Mouse (Mus musculus): ENCODE results near the gene Cbx1.
"Not testable (repeated sequence)": the region's sequence is repeated elsewhere in the genome, so short reads cannot be mapped to it uniquely, and the experiment has no call there.

The Cbx1 gene

GRCm38 (mm10) chr11:96775063-96775462 is 13.9 kb upstream of the Cbx1 start:
- DNase-seq (ENCODE audit: low spot score in 2 of 2), result no peak

DNA sequence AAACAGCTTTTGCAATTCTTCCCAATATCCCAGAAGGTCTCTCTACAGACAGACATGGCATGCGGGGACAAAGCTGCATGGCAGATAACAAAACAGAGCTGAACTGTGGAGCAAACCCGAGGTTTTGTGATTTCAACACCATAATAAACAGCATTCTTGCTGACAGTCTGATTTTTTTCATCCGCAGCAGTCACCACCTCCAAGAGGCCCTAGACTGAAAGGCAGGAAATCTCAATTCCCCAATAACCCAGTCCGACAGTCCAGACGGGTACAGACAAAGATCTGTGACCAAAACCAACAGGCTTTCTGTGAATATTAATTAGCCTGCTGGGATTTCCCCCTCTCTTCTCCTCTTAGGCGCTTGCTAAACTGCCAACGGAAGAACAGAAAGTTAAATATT is 13.3 kb upstream of the Cbx1 start:
- no peak for DNase-seq (ENCODE audit: low spot score in 2 of 2)

DNA sequence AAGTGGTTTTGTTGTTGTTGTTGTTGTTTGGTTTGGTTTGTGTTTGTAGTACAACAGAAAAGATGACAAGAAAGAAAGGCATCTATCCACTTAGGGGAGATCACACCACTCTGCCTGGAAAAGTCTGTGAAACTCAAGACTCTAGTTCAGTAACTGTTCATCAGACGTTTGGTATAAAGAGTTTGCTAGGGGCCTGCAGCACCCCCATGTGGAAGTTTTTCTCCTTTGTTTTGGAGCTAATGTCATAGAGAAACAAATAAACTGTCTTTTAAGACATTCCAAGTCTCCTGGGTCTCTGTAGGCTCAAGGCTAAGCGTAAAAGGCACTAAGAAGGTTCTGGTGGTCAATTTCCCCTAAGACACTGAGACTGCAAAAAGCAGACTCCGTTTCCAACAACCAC is 12.9 kb upstream of the Cbx1 start:
- no peak for DNase-seq (ENCODE audit: low spot score in 2 of 2)

GRCm38 (mm10) chr11:96776968-96777962 is 11.7 kb upstream of the Cbx1 start, which contains the start of gene Snx11:
Gene Snx11, minus strand, starts transcription at chr11:96777559.
- peak; percentile 98 to 100 for DNase-seq (ENCODE audit: low spot score in 2 of 2)

- not testable (repeated sequence) for DNase-seq (ENCODE audit: low spot score in 2 of 2)
Measured at GRCm38 (mm10) chr11:96778061-96778627, 10.8 kb upstream of the Cbx1 start.

DNA sequence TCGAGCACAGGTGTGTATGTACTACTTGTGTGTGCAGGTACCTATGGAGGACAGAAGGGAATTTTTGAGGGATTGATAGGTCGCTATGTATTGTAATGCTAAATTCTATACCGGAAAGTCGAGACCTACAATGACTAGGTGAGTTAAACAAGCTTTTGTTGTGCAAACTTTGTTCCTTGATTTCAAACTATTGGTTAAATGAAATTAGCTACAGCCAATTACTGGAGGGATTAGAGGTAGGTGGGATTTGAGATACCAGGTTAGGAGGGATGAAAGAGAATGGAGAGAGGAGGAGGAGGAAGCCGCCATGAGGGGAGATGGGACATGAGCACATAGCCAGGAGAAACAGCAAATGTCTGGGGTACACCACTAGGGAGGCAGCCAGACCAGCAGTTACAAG is 8.6 kb upstream of the Cbx1 start:
- DNase-seq (ENCODE audit: low spot score in 2 of 2), result no peak

DNA sequence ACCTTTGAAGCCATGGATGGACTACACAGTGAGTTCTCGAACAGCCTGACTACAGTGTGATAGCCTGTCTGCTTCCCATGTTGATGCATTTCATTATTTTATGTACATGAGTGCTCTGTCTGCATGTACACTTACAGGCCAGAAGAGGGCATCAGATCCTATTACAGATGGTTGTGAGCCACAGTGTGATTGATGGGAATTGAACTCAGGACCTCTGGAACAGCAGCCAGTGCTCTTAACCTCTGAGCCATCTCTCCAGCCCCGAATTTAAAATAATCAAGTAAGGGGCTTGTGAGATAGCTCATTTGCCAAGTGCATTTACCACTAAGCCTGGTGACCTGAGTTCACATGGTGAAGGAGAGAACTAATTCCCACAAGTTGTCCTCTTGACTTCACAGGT is 7.5 kb upstream of the Cbx1 start:
- DNase-seq (ENCODE audit: low spot score in 2 of 2), result no peak

GRCm38 (mm10) chr11:96784847-96785246 is 4.1 kb upstream of the Cbx1 start:
- DNase-seq (ENCODE audit: low spot score in 2 of 2), result peak in 1 of 2 experiments; percentile 47

GRCm38 (mm10) chr11:96786731-96787450 is 2.0 kb upstream of the Cbx1 start:
- DNase-seq (ENCODE audit: low spot score in 2 of 2), result no peak

GRCm38 (mm10) chr11:96789990-96790389 is 1.1 kb downstream of the Cbx1 start:
- DNase-seq (ENCODE audit: low spot score in 2 of 2), result no peak

- DNase-seq (ENCODE audit: low spot score in 2 of 2), result no peak
Measured at GRCm38 (mm10) chr11:96790681-96791080, 1.8 kb downstream of the Cbx1 start.

GRCm38 (mm10) chr11:96795491-96795890 is 6.6 kb downstream of the Cbx1 start:
- DNase-seq (ENCODE audit: low spot score in 2 of 2), result no peak

DNA sequence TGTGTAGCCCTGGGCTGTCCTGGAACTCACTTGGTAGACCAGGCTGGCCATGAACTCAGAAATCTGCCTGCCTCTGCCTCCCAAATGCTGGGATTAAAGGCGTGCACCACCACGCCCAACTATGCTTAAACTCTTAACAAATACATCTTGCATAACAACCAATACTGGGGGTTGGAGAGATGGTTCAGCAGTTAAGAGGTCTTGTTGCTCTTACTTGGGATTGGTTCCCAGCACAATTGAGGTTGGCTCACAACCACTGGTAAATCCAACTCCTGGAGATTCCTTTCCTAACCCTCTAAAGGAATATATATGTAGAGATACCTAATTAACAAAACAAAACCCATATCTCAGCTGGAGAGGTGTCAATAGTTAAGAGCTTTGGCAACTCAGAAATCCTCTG is 7.2 kb downstream of the Cbx1 start:
- DNase-seq (ENCODE audit: low spot score in 2 of 2), result no peak

- DNase-seq (ENCODE audit: low spot score in 2 of 2), result no peak
Measured at GRCm38 (mm10) chr11:96796586-96796985, 7.7 kb downstream of the Cbx1 start.

GRCm38 (mm10) chr11:96799511-96799910 is 10.6 kb downstream of the Cbx1 start:
- DNase-seq (ENCODE audit: low spot score in 2 of 2), result no peak

- no peak for DNase-seq (ENCODE audit: low spot score in 2 of 2)
Measured at GRCm38 (mm10) chr11:96805606-96806005, 16.7 kb downstream of the Cbx1 start.

- no peak for DNase-seq (ENCODE audit: low spot score in 2 of 2)
Measured at GRCm38 (mm10) chr11:96808066-96808465, 19.1 kb downstream of the Cbx1 start.

DNA sequence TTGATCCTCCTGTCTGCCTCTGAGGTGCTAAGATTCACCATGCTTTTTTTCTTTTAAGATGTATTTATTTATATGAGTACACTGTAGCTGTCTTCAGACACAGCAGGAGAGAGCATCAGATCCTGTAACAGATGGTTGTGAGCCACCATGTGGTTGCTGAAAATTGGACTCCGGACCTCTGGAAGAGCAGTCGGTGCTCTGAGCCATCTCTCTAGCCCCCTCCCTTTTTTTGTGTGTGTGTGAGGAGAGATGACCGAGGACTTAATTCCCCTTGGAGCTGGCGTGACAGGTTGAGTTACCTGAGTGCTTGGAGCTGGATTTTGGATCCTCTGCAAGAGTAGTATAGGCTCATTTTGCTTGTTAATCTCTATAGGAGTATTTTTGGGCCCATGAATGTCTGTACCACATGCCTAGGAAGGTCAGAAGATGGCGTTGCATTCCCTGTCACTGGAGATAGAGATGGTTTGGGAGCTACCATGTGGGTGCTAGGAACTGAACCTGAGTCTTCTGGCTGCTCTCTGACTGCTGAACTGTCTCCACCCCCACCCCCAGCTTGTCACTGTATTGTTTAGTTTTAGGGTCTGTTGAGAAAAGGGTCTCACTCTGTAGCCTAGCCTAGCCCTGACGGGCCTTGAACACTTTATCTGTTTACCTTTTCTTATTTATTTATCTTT is 20.8 kb downstream of the Cbx1 start:
- DNase-seq (ENCODE audit: low spot score in 2 of 2), result no peak

GRCm38 (mm10) chr11:96811188-96811587 is 22.3 kb downstream of the Cbx1 start:
- DNase-seq (ENCODE audit: low spot score in 2 of 2), result not testable (repeated sequence)

GRCm38 (mm10) chr11:96813455-96813854 is 24.5 kb downstream of the Cbx1 start:
- DNase-seq (ENCODE audit: low spot score in 2 of 2), result no peak

DNA sequence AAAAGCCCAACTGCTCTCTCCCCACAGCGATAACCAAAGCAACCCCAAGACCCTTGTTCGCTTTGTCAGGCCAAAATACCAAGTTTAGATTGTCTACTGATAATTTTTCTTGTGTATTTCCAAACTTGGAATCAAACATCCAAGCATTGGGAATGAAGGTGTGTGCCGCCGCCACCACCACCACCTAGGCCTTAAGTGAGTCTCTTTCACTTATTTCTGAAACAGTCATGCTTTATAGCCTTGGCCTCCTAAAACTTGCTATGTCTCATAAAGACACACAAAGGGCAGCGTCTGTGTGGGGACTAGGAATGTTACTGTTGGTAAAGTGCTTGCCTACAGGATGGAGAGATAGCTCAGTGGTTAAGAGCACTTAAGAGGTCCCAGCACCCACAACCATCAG is 25.0 kb downstream of the Cbx1 start:
- no peak for DNase-seq (ENCODE audit: low spot score in 2 of 2)

GRCm38 (mm10) chr11:96814443-96814842 is 25.5 kb downstream of the Cbx1 start:
- no peak for DNase-seq (ENCODE audit: low spot score in 2 of 2)
